Mouse (Mus musculus) frontal cortex, postnatal 36 days (tissue): Measurements from ENCODE around the gene Megf11.
"Not testable (repeated sequence)": the region's sequence is repeated elsewhere in the genome, so short reads cannot be mapped to it uniquely, and the experiment has no call there.

Source experiments
- DNase-seq, 2 experiments: peaks; one replicate each; pipeline ENCODE4 v3.0.0; 2022; ENCODE audit warnings: low spot score in 2 of 2

Gene Megf11

GRCm38 (mm10) chr9:64466090-64466489 is 80.7 kb downstream of the Megf11 start:
- DNase-seq = no peak

- no peak for DNase-seq
These were observed 81.1 kb downstream of the Megf11 start for GRCm38 (mm10) chr9:64466564-64466963.

- no peak for DNase-seq
These were observed 85.4 kb downstream of the Megf11 start for GRCm38 (mm10) chr9:64470806-64471205.

- no peak for DNase-seq
These were observed 85.9 kb downstream of the Megf11 start for GRCm38 (mm10) chr9:64471336-64471735.

- no peak for DNase-seq
These were observed 86.7 kb downstream of the Megf11 start for GRCm38 (mm10) chr9:64472165-64472564.

- DNase-seq = no peak
These were observed 87.3 kb downstream of the Megf11 start for GRCm38 (mm10) chr9:64472743-64473142.

- no peak for DNase-seq
These were observed 87.7 kb downstream of the Megf11 start for GRCm38 (mm10) chr9:64473170-64473569.

- peak; percentile 19 to 23 for DNase-seq
These were observed 88.3 kb downstream of the Megf11 start for GRCm38 (mm10) chr9:64473695-64474094.

- DNase-seq = peak in 1 of 2 experiments; percentile 6
These were observed 88.7 kb downstream of the Megf11 start for GRCm38 (mm10) chr9:64474142-64474541.

- DNase-seq = no peak
These were observed 90.5 kb downstream of the Megf11 start for GRCm38 (mm10) chr9:64475942-64476341.

- not testable (repeated sequence) for DNase-seq
These were observed 92.0 kb downstream of the Megf11 start for GRCm38 (mm10) chr9:64477397-64477796.

GRCm38 (mm10) chr9:64482126-64482525 is 96.7 kb downstream of the Megf11 start:
- DNase-seq = no peak

GRCm38 (mm10) chr9:64487377-64487776 is 102.0 kb downstream of the Megf11 start:
- no peak for DNase-seq

GRCm38 (mm10) chr9:64494647-64495046 is 109.2 kb downstream of the Megf11 start:
- DNase-seq = no peak

GRCm38 (mm10) chr9:64498929-64499328 is 113.5 kb downstream of the Megf11 start:
- peak in 1 of 2 experiments; percentile 23 for DNase-seq

- peak; percentile 50 to 64 for DNase-seq
These were observed 115.8 kb downstream of the Megf11 start for GRCm38 (mm10) chr9:64501211-64501610.

GRCm38 (mm10) chr9:64503996-64504395 is 118.6 kb downstream of the Megf11 start:
- DNase-seq = no peak

GRCm38 (mm10) chr9:64504456-64504855 is 119.0 kb downstream of the Megf11 start:
- DNase-seq = no peak

GRCm38 (mm10) chr9:64504921-64505320 is 119.5 kb downstream of the Megf11 start:
- DNase-seq = no peak

- DNase-seq = no peak
These were observed 121.2 kb downstream of the Megf11 start for GRCm38 (mm10) chr9:64506440-64507206.

- DNase-seq = no peak
These were observed 121.7 kb downstream of the Megf11 start for GRCm38 (mm10) chr9:64507207-64507517.

GRCm38 (mm10) chr9:64507995-64508394 is 122.6 kb downstream of the Megf11 start:
- DNase-seq = no peak

GRCm38 (mm10) chr9:64514826-64515225 is 129.4 kb downstream of the Megf11 start:
- no peak for DNase-seq
